Mouse (Mus musculus): ENCODE data around the gene Palmd. TPM values are rescaled to one million over a fixed set of nuclear protein-coding genes. Genes with fewer than 3 reads are reported as not detected.

Gene Palmd
- total RNA-seq (2021) (10 to 100 TPM; 55.2 to 55.6 TPM), polyA plus RNA-seq (2012; rRNA removed) (13.7 and 21.2 TPM in 2 replicates)
- long read RNA-seq, transcript Palmd-201 (8 exons, 2,433 nt) = major isoform, 51 of 55 reads
- long read RNA-seq, partial matches to known transcripts = 2 of 55 reads
- long read RNA-seq, other reads (novel, unspliced or antisense) = 2 of 55 reads

DNA sequence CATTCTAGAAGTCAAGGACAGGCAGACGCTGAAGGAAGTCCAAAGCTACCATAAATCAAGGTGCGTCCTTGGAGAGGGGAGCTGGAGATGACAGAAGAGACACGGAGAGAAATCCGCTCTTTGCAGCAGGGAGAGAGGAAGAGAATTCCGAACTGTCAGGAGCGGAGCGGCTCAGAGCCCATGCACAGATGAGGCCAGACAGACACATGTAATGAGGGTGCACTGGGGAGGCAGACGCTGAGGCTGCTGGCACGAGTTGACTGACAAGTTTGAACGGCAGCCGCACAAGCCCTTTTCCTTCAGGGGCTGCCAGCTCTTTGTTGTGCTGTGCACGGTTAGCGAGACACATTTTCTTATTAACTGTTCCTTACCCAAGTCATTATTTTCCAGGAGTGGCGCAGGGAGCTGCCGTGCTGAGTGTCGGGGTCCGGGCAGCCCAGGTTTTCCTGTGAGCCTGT lies at the start of gene Palmd:
Gene Palmd, minus strand, starts transcription at position 448 of the 458 bp plus-strand sequence.
- WGBS = 5% methylated on average over 17 of the region's 17 CpGs
- H3K4me3 ChIP-seq = peak within 1 kb of the TSS; percentile 64

GRCm38 (mm10) chr3:117010182-117010581 lies 41.4 kb upstream of the Palmd start:
- intact Hi-C loops (cut with DNase I) = no loop called here
- Histone ChIP-seq H3K4me3 (no peak overlapping the region), H3K79me2 (replicated peaks; ENCODE audit: control insufficient read depth, insufficient read depth, low read length) (no peaks in the 10 kb centered on the region), H3K36me3 (ENCODE audit: control insufficient read depth, insufficient read depth, low read length) (no peaks in the 10 kb centered on the region), H3K27ac (no peak overlapping the region), H3K4me1 (ENCODE audit: control insufficient read depth, insufficient read depth, low read length) (no peaks in the 10 kb centered on the region), H3K27me3 (ENCODE audit: control insufficient read depth, insufficient read depth, low read length) (no peaks in the 10 kb centered on the region), H3K9ac (ENCODE audit: low read depth, low read length) (no peak overlapping the region)
- no peak for DNase-seq
- TF ChIP-seq CTCF (IDR thresholded peaks at IDR 0.05) = no peak
- no peak for TF ChIP-seq EP300 (IDR thresholded peaks at IDR 0.05; ENCODE audit: insufficient read depth, low read depth, low read length)
- no peak for TF ChIP-seq POLR2A (IDR thresholded peaks at IDR 0.05; ENCODE audit: insufficient read depth, low read depth, low read length)
- WGBS = 83% methylated on average over 6 of the region's 6 CpGs

More for the DNA sequence above, at the start of gene Palmd:
- intact Hi-C loops (cut with DNase I) = loop anchor here (5.0 kb wide), 3 partner anchors 69 to 154 kb away; no protein-coding TSS in a partner anchor
- Histone ChIP-seq H3K79me2 (replicated peaks; ENCODE audit: control insufficient read depth, insufficient read depth, low read length) (no peaks in the 10 kb centered on the region), H3K27ac (peak within 1 kb of the TSS; percentile 94), H3K36me3 (ENCODE audit: control insufficient read depth, insufficient read depth, low read length) (peaks cover 7% of the 10 kb centered on the region), H3K27me3 (ENCODE audit: control insufficient read depth, insufficient read depth, low read length) (no peaks in the 10 kb centered on the region), H3K9ac (ENCODE audit: low read depth, low read length) (peak within 1 kb of the TSS; percentile 87), H3K4me1 (ENCODE audit: control insufficient read depth, insufficient read depth, low read length) (peaks cover 10% of the 10 kb centered on the region)
- peak; percentile 79 to 83 for DNase-seq
- TF ChIP-seq POLR2A (IDR thresholded peaks at IDR 0.05; ENCODE audit: insufficient read depth, low read depth, low read length) (peak; percentile 88), EP300 (IDR thresholded peaks at IDR 0.05; ENCODE audit: insufficient read depth, low read depth, low read length) (0 out of 2 replicates have a peak, but pooled peaks have one; percentile 71), CTCF (IDR thresholded peaks at IDR 0.05) (no peak)

GRCm38 (mm10) chr3:117007340-117007739 lies 38.6 kb upstream of the Palmd start:
- TF ChIP-seq CTCF (IDR thresholded peaks at IDR 0.05) (no peak), EP300 (IDR thresholded peaks at IDR 0.05; ENCODE audit: insufficient read depth, low read depth, low read length) (no peak), POLR2A (IDR thresholded peaks at IDR 0.05; ENCODE audit: insufficient read depth, low read depth, low read length) (no peak)
- no peak overlapping the region for H3K27ac ChIP-seq
- H3K9ac ChIP-seq (ENCODE audit: low read depth, low read length) = no peak overlapping the region
- H3K4me3 ChIP-seq = no peak overlapping the region
- H3K79me2 ChIP-seq (replicated peaks; ENCODE audit: control insufficient read depth, insufficient read depth, low read length) = no peaks in the 10 kb centered on the region
- H3K27me3 ChIP-seq (ENCODE audit: control insufficient read depth, insufficient read depth, low read length) = no peaks in the 10 kb centered on the region
- no peaks in the 10 kb centered on the region for H3K4me1 ChIP-seq (ENCODE audit: control insufficient read depth, insufficient read depth, low read length)
- H3K36me3 ChIP-seq (ENCODE audit: control insufficient read depth, insufficient read depth, low read length) = no peaks in the 10 kb centered on the region
- 81% methylated on average over 6 of the region's 6 CpGs for WGBS
- DNase-seq = no peak
- intact Hi-C loops (cut with DNase I) = no loop called here

- Histone ChIP-seq H3K9ac (ENCODE audit: low read depth, low read length) (no peak overlapping the region), H3K36me3 (ENCODE audit: control insufficient read depth, insufficient read depth, low read length) (peaks cover under 1% of the 10 kb centered on the region; the same call in 1 of the 2 replicates), H3K4me3 (no peak overlapping the region), H3K4me1 (ENCODE audit: control insufficient read depth, insufficient read depth, low read length) (peaks cover 4% of the 10 kb centered on the region), H3K27me3 (ENCODE audit: control insufficient read depth, insufficient read depth, low read length) (no peaks in the 10 kb centered on the region), H3K79me2 (replicated peaks; ENCODE audit: control insufficient read depth, insufficient read depth, low read length) (no peaks in the 10 kb centered on the region), H3K27ac (no peak overlapping the region)
- TF ChIP-seq EP300 (IDR thresholded peaks at IDR 0.05; ENCODE audit: insufficient read depth, low read depth, low read length) (no peak), CTCF (IDR thresholded peaks at IDR 0.05) (no peak), POLR2A (IDR thresholded peaks at IDR 0.05; ENCODE audit: insufficient read depth, low read depth, low read length) (no peak)
- 61% methylated on average over 3 of the region's 3 CpGs for WGBS
- intact Hi-C loops (cut with DNase I) = no loop called here
- no peak for DNase-seq
Measured at GRCm38 (mm10) chr3:117006636-117007035, 37.8 kb upstream of the Palmd start.

DNA sequence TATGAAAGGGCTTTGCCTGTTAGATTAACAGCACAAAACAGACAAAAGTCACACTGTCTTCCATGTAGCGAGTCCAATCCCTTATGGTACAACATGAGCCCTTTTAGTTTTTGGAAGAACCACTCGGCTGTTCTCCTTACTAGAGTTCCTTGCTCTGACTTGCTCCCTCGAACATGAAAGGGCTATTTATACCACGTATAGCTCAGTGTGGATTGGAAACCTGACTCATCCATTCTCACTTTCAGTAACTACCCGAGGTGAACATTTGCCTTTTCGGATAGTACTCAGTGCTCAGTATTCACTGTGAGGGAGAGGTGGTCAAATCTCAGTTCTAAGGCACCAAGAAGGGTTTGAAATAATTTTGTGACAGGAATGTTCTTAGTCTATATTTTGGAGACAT lies 34.6 kb upstream of the Palmd start:
- TF ChIP-seq EP300 (IDR thresholded peaks at IDR 0.05; ENCODE audit: insufficient read depth, low read depth, low read length) = no peak
- Histone ChIP-seq H3K36me3 (ENCODE audit: control insufficient read depth, insufficient read depth, low read length) (peaks cover 3% of the 10 kb centered on the region; the same call in 1 of the 2 replicates), H3K4me1 (ENCODE audit: control insufficient read depth, insufficient read depth, low read length) (peaks cover 4% of the 10 kb centered on the region), H3K9ac (ENCODE audit: low read depth, low read length) (no peak overlapping the region), H3K27me3 (ENCODE audit: control insufficient read depth, insufficient read depth, low read length) (no peaks in the 10 kb centered on the region), H3K27ac (no peak overlapping the region), H3K79me2 (replicated peaks; ENCODE audit: control insufficient read depth, insufficient read depth, low read length) (no peaks in the 10 kb centered on the region), H3K4me3 (no peak overlapping the region)
- intact Hi-C loops (cut with DNase I) = no loop called here
- WGBS = 74% methylated on average over 6 of the region's 6 CpGs
- DNase-seq = no peak

DNA sequence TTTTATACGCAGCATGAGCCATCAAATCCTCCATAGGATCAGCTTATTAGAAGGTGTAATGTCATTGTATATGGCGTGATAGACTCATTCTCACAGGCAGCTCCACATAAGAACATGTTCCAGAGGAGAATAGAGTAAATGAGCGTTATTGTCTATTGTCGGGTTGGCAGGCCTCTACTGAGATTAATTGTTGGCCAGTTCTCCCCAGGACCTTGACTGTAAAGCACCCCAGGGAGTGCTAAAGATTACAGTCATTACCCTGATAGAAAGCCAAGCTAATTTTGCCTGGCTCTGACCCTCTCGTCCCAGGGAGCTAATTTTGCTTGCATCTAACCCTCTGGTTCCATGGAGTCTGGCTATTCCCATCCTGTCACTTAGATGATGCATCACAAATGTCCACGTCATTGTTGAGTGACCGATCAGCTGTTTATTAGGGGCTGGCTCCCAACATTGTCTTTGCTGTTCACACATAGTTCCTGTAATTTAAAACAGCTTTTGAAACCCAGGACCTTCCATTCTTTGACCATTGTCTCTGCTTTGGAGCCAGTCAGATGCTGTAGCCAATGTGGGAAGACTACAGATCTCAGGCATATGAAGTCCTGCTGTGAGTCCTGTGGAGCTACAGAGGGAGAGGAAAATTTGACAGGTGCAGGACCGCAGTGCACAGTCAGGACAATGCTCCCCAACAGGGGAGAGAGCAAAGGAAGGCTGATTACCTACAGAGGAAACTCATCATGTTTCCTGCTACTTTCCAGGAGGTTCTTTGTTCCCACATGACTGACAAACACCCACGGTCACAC lies 33.1 kb upstream of the Palmd start:
- no peak for DNase-seq
- Histone ChIP-seq H3K4me3 (no peak overlapping the region), H3K27ac (no peak overlapping the region), H3K4me1 (ENCODE audit: control insufficient read depth, insufficient read depth, low read length) (peaks cover 4% of the 10 kb centered on the region), H3K36me3 (ENCODE audit: control insufficient read depth, insufficient read depth, low read length) (peaks cover 3% of the 10 kb centered on the region; the same call in 1 of the 2 replicates), H3K9ac (ENCODE audit: low read depth, low read length) (no peak overlapping the region), H3K79me2 (replicated peaks; ENCODE audit: control insufficient read depth, insufficient read depth, low read length) (no peaks in the 10 kb centered on the region), H3K27me3 (ENCODE audit: control insufficient read depth, insufficient read depth, low read length) (no peaks in the 10 kb centered on the region)
- WGBS = 38% methylated on average over 9 of the region's 9 CpGs
- no peak for TF ChIP-seq CTCF (IDR thresholded peaks at IDR 0.05)
- no peak for TF ChIP-seq EP300 (IDR thresholded peaks at IDR 0.05; ENCODE audit: insufficient read depth, low read depth, low read length)
- TF ChIP-seq POLR2A (IDR thresholded peaks at IDR 0.05; ENCODE audit: insufficient read depth, low read depth, low read length) = no peak
- intact Hi-C loops (cut with DNase I) = no loop called here

Measured in heart, adult 2 months (tissue).